Mouse (Mus musculus) megakaryocyte-erythroid progenitor cell, adult 5-6 weeks (primary cell): ENCODE results near the gene Atxn1. TPM values are rescaled to one million over a fixed set of nuclear protein-coding genes. Genes with fewer than 3 reads are reported as not detected.

Experiments
- ATAC-seq: replicated peaks from 2 replicates; pipeline ENCODE4 v1.8.0; 2016; ENCODE audit warnings: mild to moderate bottlenecking, inconsistent platforms; ENCODE audit not compliant: severe bottlenecking, poor library complexity, low FRiP score, low TSS enrichment
- total RNA-seq, 2 experiments: library from RNA; stranded (forward) in 1 of 2; stranded (reverse) in 1 of 2; fragments of 200-1000, 215-1000 nt in 1 of 2; fragments of >200 nt in 1 of 2; fragmentation: Nextera tagmentation in 1 of 2; gene quantifications; 2 replicates each; pipeline ENCODE4 v1.2.3; 2014 to 2017

Atxn1 gene
- total RNA-seq, 2 experiments from 2014 or later: 6.3 to 23.3 TPM

DNA sequence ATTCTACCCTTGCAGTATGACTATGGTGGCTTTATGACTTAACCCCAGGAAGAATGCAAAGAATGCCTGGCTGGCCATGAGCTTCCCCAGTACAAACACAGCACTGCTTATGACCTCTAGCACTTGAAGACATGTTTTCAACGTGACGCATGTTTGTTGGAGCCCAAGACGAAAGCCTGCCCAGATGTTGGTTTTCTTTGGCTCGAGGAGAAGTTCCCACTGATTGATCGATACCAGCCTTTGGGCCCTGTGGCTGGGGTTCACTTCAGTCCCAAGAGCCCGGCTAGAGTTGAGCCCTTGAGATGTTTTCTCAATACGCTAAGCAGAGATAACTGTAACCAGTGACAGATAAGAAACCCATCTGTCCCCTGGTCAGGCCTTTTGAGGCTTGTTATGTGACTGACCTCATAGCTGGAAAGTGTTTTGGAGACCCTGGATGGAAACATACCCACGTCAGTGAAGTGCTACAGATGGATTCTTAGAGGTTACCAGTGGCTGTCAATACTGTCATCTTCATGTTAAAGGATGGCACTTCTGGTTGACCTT lies 337.5 kb downstream of the Atxn1 start:
- ATAC-seq: no peak

GRCm38 (mm10) chr13:45625740-45626139 lies 339.1 kb downstream of the Atxn1 start:
- ATAC-seq: no peak

GRCm38 (mm10) chr13:45623846-45624245 lies 341.0 kb downstream of the Atxn1 start:
- no peak for ATAC-seq

DNA sequence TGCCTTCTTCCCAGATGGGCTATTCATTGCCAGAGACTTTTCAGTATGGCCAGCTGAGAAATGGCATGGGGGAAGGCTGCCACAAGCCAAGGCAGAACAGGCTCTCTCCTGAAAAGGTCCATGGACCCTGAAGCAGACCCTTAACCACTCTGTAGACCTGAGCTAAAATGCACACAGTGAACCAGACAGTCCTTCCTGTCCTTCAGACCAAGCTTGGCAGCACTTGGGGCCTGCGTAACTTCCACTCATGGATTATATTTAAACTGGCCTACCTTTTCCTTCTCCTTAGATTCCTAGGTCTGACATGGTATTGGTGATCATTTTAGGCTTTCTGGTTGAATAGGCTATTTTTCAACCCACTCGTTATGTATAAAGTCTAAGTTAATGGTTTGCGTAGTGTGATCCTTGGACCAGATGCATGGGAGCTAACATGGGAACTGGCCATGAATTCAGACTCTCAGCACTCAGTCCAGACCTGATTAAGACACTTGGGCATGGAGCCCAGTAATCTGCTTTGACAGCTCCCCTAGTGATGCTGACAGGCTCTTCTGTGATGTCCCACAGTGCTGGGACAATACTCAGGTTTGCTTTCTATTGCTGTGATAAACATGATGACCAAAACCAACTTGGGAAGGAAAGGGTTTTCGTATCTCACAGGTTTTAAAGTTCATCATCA lies 341.8 kb downstream of the Atxn1 start:
- no peak for ATAC-seq

DNA sequence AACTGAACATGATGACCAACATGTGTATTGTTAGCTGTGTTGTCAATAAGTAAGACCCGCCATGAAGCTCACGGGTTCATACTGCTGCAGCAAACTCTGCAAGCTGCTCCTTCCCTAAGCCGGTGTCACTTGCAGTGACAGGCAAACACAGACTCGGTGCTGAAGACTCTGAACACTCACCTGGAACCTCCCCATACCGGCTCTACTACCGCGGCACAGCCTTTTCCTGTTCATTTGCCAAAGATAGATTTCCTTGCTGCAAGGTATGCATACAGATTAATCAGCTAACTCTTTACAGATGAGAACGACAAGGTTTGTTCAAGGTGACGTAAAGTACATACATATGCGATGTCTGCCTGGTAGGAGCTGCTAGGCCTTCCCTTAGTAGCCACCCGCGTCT lies 344.1 kb downstream of the Atxn1 start:
- ATAC-seq: no peak

DNA sequence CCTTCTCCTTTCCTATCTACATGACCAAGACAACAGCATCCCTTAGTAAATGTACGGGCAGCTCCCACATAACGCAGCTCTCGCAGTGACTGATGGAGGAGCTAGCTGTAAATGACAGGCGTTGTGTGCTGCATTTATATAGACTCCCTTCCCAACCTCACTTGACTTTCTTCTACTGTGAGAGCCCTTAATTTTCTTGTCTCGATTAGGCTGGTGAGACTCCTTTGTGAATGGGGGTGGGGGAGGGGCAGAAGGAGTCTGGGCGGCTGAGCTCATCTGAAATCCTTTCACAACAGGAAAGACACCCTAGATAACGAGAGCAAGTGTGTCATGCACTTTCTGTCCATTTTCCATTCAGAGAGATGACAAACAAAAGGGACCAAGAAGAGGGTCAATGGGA lies 344.5 kb downstream of the Atxn1 start:
- ATAC-seq: no peak

DNA sequence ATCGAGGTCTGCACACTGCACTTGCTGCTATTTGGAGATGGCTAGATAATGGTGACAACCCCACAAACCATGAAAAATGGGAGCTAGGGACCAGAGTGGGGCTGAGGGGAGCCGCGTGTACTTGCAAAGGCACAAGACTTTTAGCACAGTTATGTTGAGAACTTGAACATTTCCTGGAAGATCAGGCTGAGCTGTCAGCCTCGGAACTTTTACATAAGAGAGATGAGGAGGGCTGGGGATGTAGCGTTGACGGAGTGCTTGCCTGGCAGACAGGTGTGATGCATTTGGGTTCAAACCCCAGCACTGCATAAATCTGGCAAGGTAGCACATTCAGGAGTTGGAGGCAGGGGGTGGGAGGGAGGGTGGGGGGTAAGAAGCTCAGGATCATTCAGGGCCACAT lies 346.8 kb downstream of the Atxn1 start:
- ATAC-seq: no peak

DNA sequence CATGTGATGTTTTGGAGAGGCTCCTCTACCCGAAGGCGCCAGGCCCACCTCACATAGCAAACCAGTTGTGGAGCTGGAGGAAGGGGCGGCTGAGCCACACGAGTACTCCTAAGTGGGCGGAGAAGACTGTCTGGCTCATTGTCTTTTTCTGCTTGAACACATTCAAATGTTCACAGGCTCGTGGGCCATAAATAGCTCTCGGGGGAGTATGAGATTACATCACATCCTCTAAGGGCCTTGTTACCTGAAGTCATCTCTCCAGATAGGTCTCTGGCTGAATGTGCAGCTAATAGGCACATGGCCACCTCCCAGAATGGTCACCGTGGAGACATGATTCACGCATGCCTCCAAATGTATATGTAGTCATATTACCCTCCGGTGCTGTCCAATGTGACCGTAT lies 350.0 kb downstream of the Atxn1 start:
- ATAC-seq: no peak

GRCm38 (mm10) chr13:45613346-45613745 lies 351.5 kb downstream of the Atxn1 start:
- ATAC-seq: peak; percentile 81; the same call in 1 of the 2 replicates

DNA sequence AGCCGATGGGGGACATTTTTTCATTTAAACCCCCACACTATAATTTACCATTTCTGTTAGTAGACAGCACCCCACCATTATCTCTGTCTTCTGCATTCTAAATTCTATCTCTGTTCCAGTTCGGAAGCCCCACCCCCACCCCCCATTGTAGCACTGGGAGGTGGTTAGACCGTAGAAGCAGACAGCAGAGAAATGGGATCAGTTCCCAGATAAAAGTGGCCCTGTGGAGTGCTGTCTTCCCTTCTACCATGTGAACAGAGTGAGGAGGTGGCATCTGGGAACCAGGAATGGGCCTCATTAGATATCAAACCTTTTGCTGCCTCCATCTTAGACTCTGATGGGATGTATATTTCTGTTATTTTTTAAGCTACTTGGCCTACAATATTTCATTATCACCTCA lies 353.3 kb downstream of the Atxn1 start:
- ATAC-seq: no peak

DNA sequence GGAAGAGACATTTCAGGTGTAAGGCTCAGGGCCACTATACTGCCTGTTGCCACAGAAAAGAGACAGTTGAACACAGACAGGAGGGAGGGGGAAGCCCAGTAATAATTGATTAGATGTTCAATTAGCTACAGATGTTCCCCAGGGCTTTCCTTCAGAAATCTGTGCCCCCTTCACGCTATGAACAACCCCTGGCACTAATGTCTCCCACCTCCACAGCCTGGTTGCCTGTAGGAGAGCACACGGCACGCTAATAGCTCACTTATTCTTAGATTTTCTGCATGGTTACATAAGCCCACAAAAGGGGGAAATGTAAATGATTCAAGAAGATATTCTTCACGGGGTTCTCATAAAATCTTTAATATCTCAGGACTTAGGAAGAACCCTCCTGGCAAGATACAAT lies 355.3 kb downstream of the Atxn1 start:
- ATAC-seq: no peak

- no peak for ATAC-seq
These were observed 356.2 kb downstream of the Atxn1 start for GRCm38 (mm10) chr13:45608593-45608992.

DNA sequence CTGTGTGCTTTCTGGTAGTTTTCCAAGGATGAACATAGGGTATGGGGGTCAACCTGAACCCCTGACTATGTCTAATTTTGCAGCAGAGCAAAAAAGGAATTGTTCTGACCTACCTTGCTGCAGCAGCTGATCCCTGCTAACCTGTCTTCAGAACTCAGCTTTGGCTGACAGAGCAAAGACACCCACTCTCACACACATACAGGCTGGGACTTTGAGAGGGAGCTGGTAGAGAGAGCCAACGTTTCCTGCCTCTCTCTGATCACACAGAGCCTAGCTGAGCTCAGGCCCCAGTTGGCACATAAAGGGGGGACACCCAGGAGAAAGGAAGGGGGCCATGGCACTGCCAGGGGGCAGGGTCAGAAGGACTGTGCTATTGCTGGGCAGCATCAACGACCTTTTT lies 356.9 kb downstream of the Atxn1 start:
- no peak for ATAC-seq

DNA sequence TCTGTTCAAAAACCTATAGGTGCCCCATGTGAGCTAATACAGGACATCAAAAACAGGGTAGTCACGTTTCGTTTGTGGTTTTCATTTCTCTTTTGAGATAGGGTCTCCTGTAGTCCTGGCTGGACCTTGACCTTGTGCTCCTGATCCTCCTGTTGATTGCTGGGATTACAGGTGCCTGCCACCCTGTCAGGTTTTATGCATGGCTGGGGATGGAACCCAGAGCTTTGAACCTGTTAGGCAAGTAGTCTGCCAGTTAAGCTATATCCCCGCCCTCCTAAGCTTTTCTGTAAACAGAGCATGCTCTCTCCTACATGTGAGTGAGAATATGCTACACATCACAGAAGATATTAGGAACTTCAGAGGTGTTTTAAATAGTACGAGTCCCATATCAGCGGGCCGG lies 361.2 kb downstream of the Atxn1 start:
- ATAC-seq: no peak

- no peak for ATAC-seq
These were observed 364.4 kb downstream of the Atxn1 start for GRCm38 (mm10) chr13:45600443-45600842.

GRCm38 (mm10) chr13:45599831-45600230 lies 365.0 kb downstream of the Atxn1 start:
- no peak for ATAC-seq

- no peak for ATAC-seq
These were observed 369.4 kb downstream of the Atxn1 start for GRCm38 (mm10) chr13:45595416-45595815.

DNA sequence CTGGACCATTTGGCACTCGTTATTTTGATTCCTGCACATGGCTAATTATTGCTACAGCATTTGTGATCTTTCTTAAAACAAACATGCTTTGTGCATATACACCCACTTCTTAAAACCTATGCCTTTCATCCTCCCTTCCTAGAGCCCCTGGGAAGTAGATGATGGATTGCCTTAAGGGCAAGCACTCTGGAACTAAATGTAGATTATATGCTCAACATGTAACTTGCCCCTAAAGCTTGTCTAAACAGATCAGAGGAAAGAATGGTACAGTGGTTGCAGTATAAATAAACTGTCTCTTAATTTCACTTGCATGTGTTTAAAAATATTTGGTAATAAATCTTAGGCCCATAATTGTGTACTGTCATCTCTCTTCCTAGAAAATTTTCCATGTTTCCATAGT lies 370.9 kb downstream of the Atxn1 start:
- no peak for ATAC-seq

DNA sequence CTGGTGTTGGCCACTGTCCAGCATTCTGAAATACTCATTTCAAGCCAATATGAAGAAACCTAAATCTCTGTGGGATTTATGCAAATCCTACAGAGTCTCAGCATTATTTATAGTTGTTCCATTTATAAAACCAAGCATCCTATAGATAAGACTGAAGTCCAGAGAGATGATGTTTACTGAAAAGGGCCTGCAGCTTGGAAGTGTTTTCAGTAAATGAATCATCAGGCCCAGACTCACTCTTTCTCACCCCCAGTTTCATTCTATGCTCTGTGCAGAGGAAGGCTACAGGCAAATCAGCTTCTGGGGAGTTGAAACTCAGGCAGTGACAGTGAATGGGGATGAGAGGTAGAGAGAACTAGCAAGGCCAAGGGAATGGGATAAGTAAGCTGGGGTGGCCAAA lies 373.9 kb downstream of the Atxn1 start:
- ATAC-seq: no peak

GRCm38 (mm10) chr13:45583061-45583460 lies 381.7 kb downstream of the Atxn1 start:
- ATAC-seq: no peak

- ATAC-seq: no peak
These were observed 382.5 kb downstream of the Atxn1 start for GRCm38 (mm10) chr13:45582294-45582693.

- ATAC-seq: no peak
These were observed 385.1 kb downstream of the Atxn1 start for GRCm38 (mm10) chr13:45579751-45580150.
